Mouse (Mus musculus) embryonic fibroblast, embryonic 13.5 days (primary cell): ENCODE results near the gene Ddx19b. TPM values are rescaled to one million over a fixed set of nuclear protein-coding genes. Genes with fewer than 3 reads are reported as not detected.

Experiments
- H3K27ac ChIP-seq: 2 replicates; pipeline ENCODE4 v1.5.1; 2012; ENCODE audit warnings: low read length, control low read depth, inconsistent platforms; ENCODE audit not compliant: insufficient read depth
- H3K4me1 ChIP-seq: 2 replicates; pipeline ENCODE4 v1.6.1; 2011; ENCODE audit warnings: low read length; ENCODE audit not compliant: control insufficient read depth, insufficient read depth
- H3K4me3 ChIP-seq: 2 replicates; pipeline ENCODE4 v1.5.1; 2011; ENCODE audit warnings: mild to moderate bottlenecking, control low read depth, low read length; ENCODE audit not compliant: insufficient read depth
- CTCF ChIP-seq: IDR thresholded peaks from 2 replicates; pipeline ENCODE4 v1.5.1; 2011; ENCODE audit warnings: mild to moderate bottlenecking, control low read depth, low read length, moderate library complexity, borderline replicate concordance; ENCODE audit not compliant: insufficient read depth
- POLR2A ChIP-seq: IDR thresholded peaks from 2 replicates; pipeline ENCODE4 v1.6.1; 2011; ENCODE audit warnings: low read depth, mild to moderate bottlenecking, control low read depth, low read length, moderate library complexity
- polyA plus RNA-seq: library from polyadenylated mRNA; stranded (reverse); fragments of >200 nt; gene quantifications from 2 replicates; pipeline ENCODE4 v1.2.4, GENCODE M21; 2011; ENCODE audit warnings: low read depth; ENCODE audit not compliant: missing spikeins, insufficient read length

Ddx19b gene
- polyA plus RNA-seq, 1 experiment = 7.8 TPM

DNA sequence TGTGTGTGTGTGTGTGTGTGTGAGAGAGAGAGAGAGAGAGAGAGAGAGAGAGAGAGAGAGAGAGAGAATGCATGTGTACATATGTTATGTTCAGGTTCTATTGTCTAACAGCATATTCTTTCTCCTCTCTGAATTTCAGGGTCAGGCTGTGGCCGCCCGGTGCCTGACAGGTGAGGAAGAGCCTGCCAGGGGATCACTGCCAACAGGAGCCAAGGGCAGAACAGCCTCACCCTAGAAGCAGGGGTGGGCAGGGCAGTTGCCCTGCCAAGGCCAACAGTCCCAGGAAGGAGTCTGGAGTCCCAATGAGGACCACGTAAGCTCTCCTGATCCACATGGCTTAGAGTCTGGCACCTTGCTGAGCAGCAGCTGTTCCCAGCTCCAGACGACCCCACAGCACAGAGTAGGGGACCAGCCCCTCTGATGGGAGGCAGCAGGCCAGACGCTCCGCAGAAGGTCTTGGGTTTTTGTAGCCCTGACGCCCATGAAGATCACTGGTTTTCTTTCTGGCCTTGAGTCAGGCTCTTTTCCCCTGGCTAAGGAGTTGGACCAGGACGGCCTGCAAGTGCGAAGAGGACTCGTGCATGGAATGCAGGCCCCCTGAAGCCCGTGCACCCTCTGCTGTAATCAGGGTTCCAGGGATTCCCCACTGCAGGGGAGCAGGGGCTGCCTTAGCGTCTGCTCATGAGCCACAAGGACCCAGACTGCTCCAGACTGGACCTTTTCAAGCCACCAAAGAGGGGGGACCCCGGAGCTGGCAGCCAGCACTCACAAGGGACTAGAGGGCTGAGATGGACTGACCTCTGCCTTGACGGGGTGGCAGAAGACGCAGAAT lies 74.7 kb downstream of the Ddx19b start:
- TF ChIP-seq POLR2A (no peak), CTCF (no peak)
- Histone ChIP-seq H3K27ac (no peak overlapping the region), H3K4me3 (no peak overlapping the region), H3K4me1 (no peaks in the 10 kb centered on the region; the same call in 1 of the 2 replicates)

DNA sequence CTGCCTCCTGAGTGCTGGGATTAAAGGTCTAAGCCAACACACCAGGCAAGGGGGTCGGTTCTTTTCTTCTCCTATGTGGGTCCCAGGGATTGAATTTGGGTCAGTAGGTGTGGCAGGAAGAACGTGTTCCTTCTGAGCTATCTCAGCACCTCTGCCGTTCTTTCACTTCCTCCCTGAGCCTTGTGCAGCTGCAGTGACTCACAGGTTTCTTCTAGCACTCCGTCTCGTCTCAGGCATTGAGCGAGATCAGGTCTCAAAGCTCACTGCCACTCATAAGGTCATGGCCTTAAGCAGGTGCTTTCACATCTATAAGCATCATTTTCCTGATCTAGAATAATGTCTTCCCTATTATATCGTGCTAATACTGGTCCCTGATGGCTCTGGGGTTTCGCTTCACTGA lies 76.8 kb downstream of the Ddx19b start:
- no peak overlapping the region for H3K4me3 ChIP-seq
- no peaks in the 10 kb centered on the region for H3K4me1 ChIP-seq
- H3K27ac ChIP-seq = no peak overlapping the region
- no peak for TF ChIP-seq CTCF

Other genes starting within 250 kb of the Ddx19b start
- gene Il34, start 225.8 kb downstream of the Ddx19b start, polyA plus RNA-seq = 2.7 and 5.0 TPM in 2 replicates
- gene Cog4, start 185.2 kb downstream of the Ddx19b start, polyA plus RNA-seq = 44.9 and 49.1 TPM in 2 replicates
- 113 and 124 TPM in 2 replicates for gene Sf3b3, start 185.0 kb downstream of the Ddx19b start, polyA plus RNA-seq
- gene Fuk, start 129.3 kb downstream of the Ddx19b start, polyA plus RNA-seq = 7.0 and 8.4 TPM in 2 replicates
- gene St3gal2, start 111.8 kb downstream of the Ddx19b start, polyA plus RNA-seq = 55.7 and 63.3 TPM in 2 replicates
- gene Ddx19a, start 34.0 kb downstream of the Ddx19b start, polyA plus RNA-seq = 46.0 and 46.8 TPM in 2 replicates
- 192 and 194 TPM in 2 replicates for gene Aars, start 1.4 kb upstream of the Ddx19b start, polyA plus RNA-seq
- gene Exosc6, start 24.6 kb upstream of the Ddx19b start, polyA plus RNA-seq = not detected in 2 replicates
- gene Clec18a, start 60.7 kb upstream of the Ddx19b start, polyA plus RNA-seq = not detected in 2 replicates
- 15.1 and 18.5 TPM in 2 replicates for gene Pdpr, start 62.9 kb upstream of the Ddx19b start, polyA plus RNA-seq
- gene Glg1, start 227.5 kb upstream of the Ddx19b start, polyA plus RNA-seq = 130 and 132 TPM in 2 replicates